Mouse (Mus musculus): ENCODE data around the gene Trub1. TPM values are rescaled to one million over a fixed set of nuclear protein-coding genes. Genes with fewer than 3 reads are reported as not detected.

Gene Trub1
- polyA plus RNA-seq, 1 experiment: 19.8 TPM

- no peak for TF ChIP-seq POLR2A (IDR thresholded peaks at IDR 0.05; ENCODE audit: borderline replicate concordance, extremely low read depth, insufficient read depth, insufficient read length, poor library complexity, severe bottlenecking)
- TF ChIP-seq CTCF (IDR thresholded peaks at IDR 0.05; ENCODE audit: borderline replicate concordance, extremely low read depth, insufficient read depth, insufficient read length): no peak
- DNase-seq (ENCODE audit: low read depth): no peak
Observed at GRCm38 (mm10) chr19:57425296-57425695, 27.4 kb upstream of the Trub1 start.

DNA sequence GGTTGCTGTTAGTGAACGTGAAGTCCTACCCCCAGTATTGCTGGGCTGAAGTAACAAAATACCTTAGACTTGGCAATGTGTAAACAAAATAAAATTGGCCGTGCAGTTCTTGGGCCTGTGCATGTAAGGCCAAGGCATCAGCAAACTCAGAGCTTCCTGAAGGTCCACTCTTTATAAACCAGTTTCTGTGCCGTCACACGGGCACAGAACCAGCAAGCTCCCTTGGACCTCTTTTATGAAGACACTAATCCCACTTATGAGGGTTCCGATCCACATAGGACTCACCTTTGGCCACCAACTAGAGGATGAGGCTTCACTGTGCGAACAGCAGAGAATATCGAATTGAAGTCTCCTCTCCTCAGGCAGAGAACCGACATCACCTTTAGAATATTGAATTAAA lies 25.9 kb upstream of the Trub1 start:
- DNase-seq (ENCODE audit: low read depth): no peak
- no peak for TF ChIP-seq POLR2A (IDR thresholded peaks at IDR 0.05; ENCODE audit: borderline replicate concordance, extremely low read depth, insufficient read depth, insufficient read length, poor library complexity, severe bottlenecking)
- no peak for TF ChIP-seq CTCF (IDR thresholded peaks at IDR 0.05; ENCODE audit: borderline replicate concordance, extremely low read depth, insufficient read depth, insufficient read length)

DNA sequence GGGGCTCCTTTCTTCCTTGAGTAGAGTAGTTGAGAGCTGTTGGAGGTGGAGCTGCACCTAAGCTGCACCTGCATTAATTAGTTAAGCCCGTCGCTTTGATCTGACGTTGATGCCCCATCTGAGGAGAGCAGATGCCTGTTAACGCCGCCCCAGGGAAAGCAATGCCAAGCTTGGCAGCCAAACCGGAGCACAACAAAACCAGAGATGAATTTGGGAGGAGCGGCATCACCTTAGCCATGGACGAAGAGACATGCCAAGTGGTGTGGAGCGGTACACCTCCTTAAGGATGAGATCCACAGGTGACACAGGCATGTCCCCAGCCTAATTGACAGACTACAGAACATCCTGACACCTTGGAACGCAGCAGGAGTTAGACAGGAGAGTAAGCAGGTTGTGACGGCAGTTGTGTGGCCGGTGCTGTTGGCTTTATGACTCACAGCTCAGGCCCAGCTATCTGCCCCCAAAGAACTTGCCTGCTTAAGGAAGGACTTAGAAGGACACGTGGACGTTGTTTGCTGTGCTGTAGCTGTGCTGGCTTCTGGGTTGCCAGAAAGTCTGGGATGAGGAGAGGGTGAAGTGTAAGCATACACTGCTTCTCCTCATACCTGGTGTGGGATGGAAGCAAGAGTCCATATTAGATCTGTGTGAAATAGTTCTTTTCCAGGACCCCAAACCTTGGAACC lies 24.8 kb upstream of the Trub1 start:
- no peak for DNase-seq (ENCODE audit: low read depth)
- TF ChIP-seq POLR2A (IDR thresholded peaks at IDR 0.05; ENCODE audit: borderline replicate concordance, extremely low read depth, insufficient read depth, insufficient read length, poor library complexity, severe bottlenecking): no peak
- no peak for TF ChIP-seq CTCF (IDR thresholded peaks at IDR 0.05; ENCODE audit: borderline replicate concordance, extremely low read depth, insufficient read depth, insufficient read length)

- no peak for DNase-seq (ENCODE audit: low read depth)
Observed at GRCm38 (mm10) chr19:57428641-57429040, 24.1 kb upstream of the Trub1 start.

DNA sequence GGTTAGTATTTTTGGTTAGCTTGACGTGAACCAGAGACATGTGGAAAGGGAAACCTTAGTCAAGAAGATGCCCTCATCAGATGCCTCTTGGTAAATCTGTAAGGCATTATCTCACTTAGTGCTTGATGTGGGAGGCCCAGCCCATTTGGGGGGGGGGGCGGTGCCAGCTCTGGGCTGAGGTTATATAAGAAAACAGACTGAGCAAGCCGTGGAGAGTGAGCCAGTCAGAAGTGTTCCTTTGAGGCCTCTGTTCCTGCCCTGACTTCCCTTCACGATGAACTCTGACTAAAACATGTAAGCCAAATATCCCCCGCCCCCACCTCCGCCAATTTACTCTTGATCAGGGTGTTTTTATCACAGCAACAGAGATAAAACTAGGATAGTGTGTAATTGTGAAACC lies 22.8 kb upstream of the Trub1 start:
- DNase-seq (ENCODE audit: low read depth): no peak
- TF ChIP-seq CTCF (IDR thresholded peaks at IDR 0.05; ENCODE audit: borderline replicate concordance, extremely low read depth, insufficient read depth, insufficient read length) (no peak), POLR2A (IDR thresholded peaks at IDR 0.05; ENCODE audit: borderline replicate concordance, extremely low read depth, insufficient read depth, insufficient read length, poor library complexity, severe bottlenecking) (no peak)

More at GRCm38 (mm10) chr19:57428641-57429040, 24.1 kb upstream of the Trub1 start:
- no peak for TF ChIP-seq POLR2A (IDR thresholded peaks at IDR 0.05; ENCODE audit: borderline replicate concordance, extremely low read depth, insufficient read depth, insufficient read length, poor library complexity, severe bottlenecking)
- no peak for TF ChIP-seq CTCF (IDR thresholded peaks at IDR 0.05; ENCODE audit: borderline replicate concordance, extremely low read depth, insufficient read depth, insufficient read length)

DNA sequence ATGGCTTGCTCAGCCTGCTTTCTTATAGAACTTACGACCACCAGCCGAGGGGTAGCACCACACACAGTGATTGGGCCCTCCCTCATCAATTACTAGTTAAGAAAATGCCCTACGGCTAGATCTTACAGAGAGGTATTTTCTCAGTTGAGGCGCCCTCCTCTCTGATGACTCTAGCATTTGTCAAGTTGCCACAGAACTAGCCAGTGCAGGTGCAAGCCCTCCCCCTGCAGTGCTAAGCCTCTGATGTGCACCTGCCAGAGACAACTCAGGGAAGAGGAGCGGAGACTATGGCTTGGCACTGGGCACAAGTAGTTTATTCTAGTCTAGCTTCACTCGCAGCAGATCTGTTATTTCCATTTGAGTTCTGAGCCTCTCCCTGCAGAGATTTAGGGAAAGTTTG lies 21.2 kb upstream of the Trub1 start:
- TF ChIP-seq CTCF (IDR thresholded peaks at IDR 0.05; ENCODE audit: borderline replicate concordance, extremely low read depth, insufficient read depth, insufficient read length): no peak
- TF ChIP-seq POLR2A (IDR thresholded peaks at IDR 0.05; ENCODE audit: borderline replicate concordance, extremely low read depth, insufficient read depth, insufficient read length, poor library complexity, severe bottlenecking): no peak
- peak; percentile 17 for DNase-seq (ENCODE audit: low read depth)

- DNase-seq (ENCODE audit: low read depth): peak; percentile 37
- TF ChIP-seq POLR2A (IDR thresholded peaks at IDR 0.05; ENCODE audit: borderline replicate concordance, extremely low read depth, insufficient read depth, insufficient read length, poor library complexity, severe bottlenecking): no peak
- no peak for TF ChIP-seq CTCF (IDR thresholded peaks at IDR 0.05; ENCODE audit: borderline replicate concordance, extremely low read depth, insufficient read depth, insufficient read length)
Observed at GRCm38 (mm10) chr19:57434024-57434423, 18.7 kb upstream of the Trub1 start.

DNA sequence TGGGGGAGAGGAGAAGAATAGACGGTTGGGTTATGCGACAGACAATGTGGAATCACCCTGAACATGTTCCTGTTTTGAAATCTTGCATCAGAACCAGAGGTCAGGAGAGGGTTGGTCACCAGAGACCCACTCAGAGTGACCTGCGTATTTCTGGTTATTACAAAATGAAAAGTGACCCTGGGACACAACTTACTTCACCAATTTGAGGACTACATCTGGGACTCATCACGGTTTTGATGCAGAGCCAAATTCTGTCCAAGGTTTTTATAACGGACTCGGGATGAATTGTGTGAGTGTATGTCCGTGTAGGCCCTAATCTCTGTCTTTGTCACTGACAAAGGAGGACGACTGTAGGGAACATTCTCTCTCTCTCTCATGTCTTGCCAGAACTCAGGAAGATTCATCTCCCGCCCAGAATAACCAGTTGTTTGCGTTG lies 16.1 kb upstream of the Trub1 start:
- TF ChIP-seq POLR2A (IDR thresholded peaks at IDR 0.05; ENCODE audit: borderline replicate concordance, extremely low read depth, insufficient read depth, insufficient read length, poor library complexity, severe bottlenecking) (no peak), CTCF (IDR thresholded peaks at IDR 0.05; ENCODE audit: borderline replicate concordance, extremely low read depth, insufficient read depth, insufficient read length) (no peak)
- peak; percentile 56 for DNase-seq (ENCODE audit: low read depth)

GRCm38 (mm10) chr19:57437042-57437441 lies 15.7 kb upstream of the Trub1 start:
- TF ChIP-seq POLR2A (IDR thresholded peaks at IDR 0.05; ENCODE audit: borderline replicate concordance, extremely low read depth, insufficient read depth, insufficient read length, poor library complexity, severe bottlenecking): no peak
- TF ChIP-seq CTCF (IDR thresholded peaks at IDR 0.05; ENCODE audit: borderline replicate concordance, extremely low read depth, insufficient read depth, insufficient read length): no peak
- DNase-seq (ENCODE audit: low read depth): no peak

DNA sequence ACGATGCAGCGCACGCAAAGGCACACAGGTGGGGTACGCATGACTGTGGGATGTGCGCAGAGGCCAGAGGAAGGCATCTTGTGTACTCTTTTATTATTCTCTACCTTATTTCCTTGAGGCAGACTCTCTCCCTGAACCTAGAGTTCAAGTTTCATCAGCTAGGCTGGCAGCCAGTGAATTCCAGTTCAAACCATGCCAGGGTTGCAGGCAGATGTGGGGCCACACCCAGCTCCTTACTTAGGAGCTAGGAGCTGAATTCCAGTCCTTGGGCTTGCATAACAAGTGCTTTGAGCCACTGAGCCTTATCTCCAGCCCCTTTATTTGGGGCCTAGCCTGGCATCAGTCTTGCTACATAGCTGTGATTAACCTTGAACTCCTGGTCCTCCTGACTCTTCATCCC lies 13.4 kb upstream of the Trub1 start:
- DNase-seq (ENCODE audit: low read depth): no peak
- TF ChIP-seq POLR2A (IDR thresholded peaks at IDR 0.05; ENCODE audit: borderline replicate concordance, extremely low read depth, insufficient read depth, insufficient read length, poor library complexity, severe bottlenecking) (no peak), CTCF (IDR thresholded peaks at IDR 0.05; ENCODE audit: borderline replicate concordance, extremely low read depth, insufficient read depth, insufficient read length) (no peak)

GRCm38 (mm10) chr19:57441501-57441900 lies 11.2 kb upstream of the Trub1 start:
- no peak for DNase-seq (ENCODE audit: low read depth)
- TF ChIP-seq POLR2A (IDR thresholded peaks at IDR 0.05; ENCODE audit: borderline replicate concordance, extremely low read depth, insufficient read depth, insufficient read length, poor library complexity, severe bottlenecking) (no peak), CTCF (IDR thresholded peaks at IDR 0.05; ENCODE audit: borderline replicate concordance, extremely low read depth, insufficient read depth, insufficient read length) (no peak)
